Mouse (Mus musculus) liver, embryonic 13.5 days (tissue): Measurements from ENCODE around the gene Syt9. TPM values are rescaled to one million over a fixed set of nuclear protein-coding genes. Genes with fewer than 3 reads are reported as not detected.

Experiments
- ATAC-seq: fragments of 200-750 bp; cut with Nextera tagmentation; 2 replicates; pipeline ENCODE4 v1.8.0; 2017; ENCODE audit warnings: low read depth, mild to moderate bottlenecking, moderate number of reproducible peaks, moderate library complexity
- DNase-seq: peaks from one replicate; pipeline ENCODE4 v3.0.0; 2022
- H3K27ac ChIP-seq: fragments of 300-500 bp; sonication (generic); 2 replicates; pipeline ENCODE4 v1.5.1; 2015; ENCODE audit warnings: moderate library complexity, mild to moderate bottlenecking, inconsistent platforms
- H3K27me3 ChIP-seq: fragments of 300-500 bp; sonication (generic); 2 replicates; pipeline ENCODE4 v1.6.1; 2015; ENCODE audit warnings: mild to moderate bottlenecking, inconsistent platforms
- H3K36me3 ChIP-seq: fragments of 300-500 bp; sonication (generic); 2 replicates; pipeline ENCODE4 v1.6.1; 2015; ENCODE audit warnings: mild to moderate bottlenecking, inconsistent platforms
- H3K4me1 ChIP-seq: fragments of 300-500 bp; sonication (generic); replicated peaks from 2 replicates; pipeline ENCODE4 v1.6.1; 2015; ENCODE audit warnings: inconsistent platforms
- H3K4me2 ChIP-seq: fragments of 300-500 bp; sonication (generic); 2 replicates; pipeline ENCODE4 v1.6.1; 2015; ENCODE audit warnings: inconsistent platforms, mild to moderate bottlenecking, moderate library complexity
- H3K4me3 ChIP-seq: fragments of 300-500 bp; sonication (generic); replicated peaks from 2 replicates; pipeline ENCODE4 v1.5.1; 2015; ENCODE audit warnings: mild to moderate bottlenecking, inconsistent platforms
- H3K9ac ChIP-seq: fragments of 300-500 bp; sonication (generic); 2 replicates; pipeline ENCODE4 v1.6.1; 2015; ENCODE audit warnings: mild to moderate bottlenecking, inconsistent platforms
- H3K9me3 ChIP-seq: fragments of 300-500 bp; sonication (generic); replicated peaks from 2 replicates; pipeline ENCODE4 v1.6.1; 2016; ENCODE audit warnings: inconsistent platforms
- WGBS: fragments of 180-500 bp; shearing (Covaris S2); methylation state at CpG from one replicate; pipeline ENCODE4 v1.1.7; 2015; ENCODE audit not compliant: insufficient replicate concordance; 5-methylcytosine and 5-hydroxymethylcytosine counted together
- polyA plus RNA-seq: library from polyadenylated mRNA; unstranded; fragments of >200 nt; fragmentation: Nextera tagmentation; extraction: Ambion mirVana; gene quantifications from 2 replicates; pipeline ENCODE4 v1.2.1, GENCODE M21; 2015

The Syt9 gene
- polyA plus RNA-seq, 1 experiment from 2014 or later = 0.35 TPM

DNA sequence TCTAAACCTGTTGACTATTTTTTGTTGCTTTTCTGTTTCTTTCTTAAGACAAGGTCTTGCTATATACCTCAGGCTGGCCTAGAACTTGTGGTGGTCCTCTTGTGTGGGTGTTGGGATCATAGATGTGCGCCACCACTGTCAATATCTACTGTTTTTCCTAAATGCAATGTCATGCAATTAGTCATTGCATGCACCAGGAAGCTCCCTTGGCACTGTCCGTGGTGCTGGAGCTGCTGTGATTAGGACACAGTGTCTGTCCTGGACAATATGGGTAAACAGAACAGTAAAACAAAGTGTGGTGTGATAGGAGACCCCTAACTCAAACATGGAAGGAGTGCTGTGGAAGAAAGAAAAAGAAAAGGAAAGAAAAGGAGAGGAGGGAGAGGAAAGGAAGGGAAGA, 22.2 kb downstream of the Syt9 start:
- ATAC-seq (no peak), DNase-seq (no peak)
- H3K4me3 ChIP-seq = no peak overlapping the region
- H3K36me3 ChIP-seq = no peaks in the 10 kb centered on the region
- H3K9ac ChIP-seq = no peak overlapping the region
- no peak overlapping the region for H3K4me2 ChIP-seq
- H3K4me1 ChIP-seq = no peaks in the 10 kb centered on the region
- no peak overlapping the region for H3K27ac ChIP-seq
- H3K9me3 ChIP-seq = no peaks in the 10 kb centered on the region
- no peaks in the 10 kb centered on the region for H3K27me3 ChIP-seq
- 42% methylated on average over 2 of the region's 2 CpGs for whole genome bisulfite sequencing

DNA sequence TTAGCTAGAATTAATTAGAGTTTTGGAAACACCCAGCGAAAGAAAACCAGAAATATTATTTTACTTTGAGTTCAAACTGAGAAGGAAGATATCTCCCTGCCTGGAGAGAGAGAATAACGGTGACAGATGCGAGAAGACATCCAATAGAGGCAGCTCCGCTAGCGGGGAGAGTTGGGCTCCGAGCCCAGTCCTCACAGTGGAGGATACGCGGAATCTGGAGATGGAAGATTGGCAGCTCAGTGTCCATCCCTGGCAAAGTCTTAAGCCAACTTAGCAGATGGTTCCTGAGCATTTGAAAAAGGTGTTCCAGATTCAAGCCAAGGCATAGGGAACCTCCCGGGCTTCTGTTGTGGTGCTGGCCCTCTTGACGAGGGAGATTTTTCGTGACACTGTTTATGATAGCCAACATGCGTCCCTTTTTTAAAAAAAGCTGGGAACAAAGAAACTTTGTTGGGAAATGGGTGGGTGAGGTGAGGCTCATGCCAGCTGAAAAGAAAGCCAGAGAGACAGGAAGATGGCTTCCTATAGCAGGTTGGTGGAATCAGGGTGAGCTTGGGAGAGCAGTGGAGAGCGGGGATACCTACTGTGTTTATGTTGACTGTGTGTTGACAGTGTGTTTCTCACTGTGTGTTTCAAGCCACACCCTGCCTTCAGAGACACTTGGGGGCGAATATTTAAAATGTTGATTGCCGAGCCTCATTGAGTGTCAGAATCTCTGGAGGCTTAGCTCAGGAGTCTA, 29.7 kb downstream of the Syt9 start:
- ATAC-seq (no peak), DNase-seq (no peak)
- whole genome bisulfite sequencing = 71% methylated on average over 15 of the region's 15 CpGs
- Histone ChIP-seq H3K9ac (no peak overlapping the region), H3K4me1 (no peaks in the 10 kb centered on the region), H3K36me3 (no peaks in the 10 kb centered on the region), H3K4me2 (no peak overlapping the region), H3K9me3 (no peaks in the 10 kb centered on the region), H3K27me3 (no peaks in the 10 kb centered on the region), H3K27ac (no peak overlapping the region), H3K4me3 (no peak overlapping the region)

GRCm38 (mm10) chr7:107403261-107403660, 32.7 kb downstream of the Syt9 start:
- Histone ChIP-seq H3K4me1 (no peaks in the 10 kb centered on the region), H3K27ac (no peak overlapping the region), H3K9ac (no peak overlapping the region), H3K27me3 (no peaks in the 10 kb centered on the region), H3K4me3 (no peak overlapping the region), H3K36me3 (no peaks in the 10 kb centered on the region), H3K9me3 (no peaks in the 10 kb centered on the region), H3K4me2 (no peak overlapping the region)
- no peak for DNase-seq
- no peak for ATAC-seq
- WGBS = 75% methylated on average over 3 of the region's 3 CpGs

GRCm38 (mm10) chr7:107414928-107415327, 44.4 kb downstream of the Syt9 start:
- Histone ChIP-seq H3K4me2 (no peak overlapping the region), H3K9me3 (no peaks in the 10 kb centered on the region), H3K27me3 (no peaks in the 10 kb centered on the region), H3K4me1 (no peaks in the 10 kb centered on the region), H3K4me3 (no peak overlapping the region), H3K27ac (no peak overlapping the region), H3K36me3 (no peaks in the 10 kb centered on the region), H3K9ac (no peak overlapping the region)
- WGBS = 65% methylated on average over 6 of the region's 6 CpGs
- no peak for ATAC-seq
- DNase-seq = no peak

DNA sequence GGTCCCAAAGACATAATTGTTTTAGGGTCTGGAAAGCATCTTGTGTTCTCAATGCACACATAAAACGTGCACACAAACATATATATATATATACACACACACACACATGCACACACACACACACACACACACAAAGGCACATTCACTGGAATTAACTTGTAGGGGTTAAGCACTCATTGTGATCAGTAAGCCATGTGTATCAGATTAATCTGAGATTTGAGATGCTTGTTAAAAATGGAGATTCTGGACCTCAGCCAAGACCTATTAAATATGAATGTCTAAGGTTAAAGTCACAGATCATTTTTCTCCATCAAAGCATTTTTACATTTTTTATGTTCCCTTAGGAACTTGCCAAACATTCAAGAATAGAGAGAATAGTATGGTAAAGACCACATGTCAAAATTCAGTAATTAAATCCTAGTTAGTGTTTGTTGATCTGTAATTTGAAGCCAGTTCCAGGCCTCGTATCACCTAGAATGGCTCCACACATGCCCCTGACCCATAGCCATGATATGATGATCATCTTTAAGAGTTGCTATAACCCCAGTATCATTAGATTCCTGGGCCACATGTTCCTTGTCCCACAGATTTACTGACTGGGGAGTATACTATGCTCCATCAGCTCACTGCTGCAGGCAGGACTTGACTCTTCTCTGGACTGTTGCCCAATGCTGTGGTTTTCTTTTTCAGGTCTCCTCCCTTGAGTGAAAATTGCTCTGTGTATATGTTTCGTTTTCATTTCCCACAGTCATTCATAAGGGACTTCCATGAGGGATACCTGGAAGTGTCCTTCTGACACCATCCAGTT, 46.7 kb downstream of the Syt9 start:
- ATAC-seq = no peak
- Histone ChIP-seq H3K4me1 (no peaks in the 10 kb centered on the region), H3K27ac (no peak overlapping the region), H3K9me3 (no peaks in the 10 kb centered on the region), H3K9ac (no peak overlapping the region), H3K4me2 (no peak overlapping the region), H3K27me3 (no peaks in the 10 kb centered on the region), H3K36me3 (no peaks in the 10 kb centered on the region), H3K4me3 (no peak overlapping the region)
- no peak for DNase-seq
- WGBS = 44% methylated on average over 3 of the region's 3 CpGs

GRCm38 (mm10) chr7:107437381-107437780, 66.9 kb downstream of the Syt9 start:
- no peak overlapping the region for H3K27ac ChIP-seq
- H3K4me3 ChIP-seq = no peak overlapping the region
- no peak for ATAC-seq
- no peaks in the 10 kb centered on the region for H3K27me3 ChIP-seq
- H3K9me3 ChIP-seq = no peaks in the 10 kb centered on the region; the same call in 1 of the 2 replicates
- H3K9ac ChIP-seq = no peak overlapping the region
- H3K4me1 ChIP-seq = no peaks in the 10 kb centered on the region
- no peak for DNase-seq
- H3K4me2 ChIP-seq = no peak overlapping the region
- 67% methylated on average over 3 of the region's 3 CpGs for WGBS
- H3K36me3 ChIP-seq = no peaks in the 10 kb centered on the region

DNA sequence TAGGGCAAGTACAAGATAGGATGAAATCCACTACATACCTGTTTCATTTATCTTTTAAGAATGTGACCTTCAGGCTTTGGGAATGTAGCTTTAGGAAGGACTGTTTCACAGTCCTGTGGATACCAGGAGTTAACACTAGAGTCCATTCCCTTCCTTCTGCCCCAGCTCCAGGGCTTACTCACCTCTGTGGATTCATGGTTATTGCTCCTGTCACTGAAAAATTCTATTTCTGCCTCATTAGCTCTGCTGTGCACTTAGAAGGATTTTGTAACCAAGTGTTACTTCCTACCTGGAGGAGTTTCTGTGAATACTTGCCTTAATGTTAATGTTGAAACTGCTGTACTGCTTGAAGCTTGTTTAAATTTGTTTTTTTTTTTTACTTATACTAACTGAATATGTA, 74.1 kb downstream of the Syt9 start:
- Histone ChIP-seq H3K36me3 (no peaks in the 10 kb centered on the region), H3K4me2 (no peak overlapping the region), H3K27ac (no peak overlapping the region), H3K4me3 (no peak overlapping the region), H3K9me3 (no peaks in the 10 kb centered on the region), H3K27me3 (no peaks in the 10 kb centered on the region), H3K4me1 (no peaks in the 10 kb centered on the region), H3K9ac (no peak overlapping the region)
- DNase-seq = no peak
- no peak for ATAC-seq

DNA sequence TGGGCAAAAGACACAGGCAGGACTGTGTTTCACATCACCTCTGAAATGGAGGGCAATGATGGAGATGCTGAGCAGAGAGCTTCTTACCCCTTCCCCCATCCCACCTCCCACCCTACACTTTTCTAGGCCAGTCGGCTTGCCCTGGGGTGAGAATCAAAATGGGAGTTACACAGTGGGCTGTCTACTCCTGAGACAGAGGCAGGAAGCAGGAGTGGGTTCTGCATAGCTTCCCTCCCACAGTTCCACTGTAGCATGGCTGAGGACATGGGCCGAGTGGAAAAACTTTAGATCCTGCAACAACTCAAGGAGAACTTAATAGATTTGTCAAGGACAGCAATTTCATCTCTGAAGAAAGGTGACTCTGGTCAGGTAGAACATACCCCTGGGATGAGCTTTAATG, 84.1 kb downstream of the Syt9 start:
- no peak overlapping the region for H3K4me2 ChIP-seq
- H3K4me1 ChIP-seq = no peaks in the 10 kb centered on the region
- H3K4me3 ChIP-seq = no peak overlapping the region
- DNase-seq = no peak
- H3K27ac ChIP-seq = no peak overlapping the region
- no peaks in the 10 kb centered on the region for H3K9me3 ChIP-seq
- no peak overlapping the region for H3K9ac ChIP-seq
- no peak for ATAC-seq
- WGBS = 51% methylated on average over 2 of the region's 2 CpGs
- H3K36me3 ChIP-seq = no peaks in the 10 kb centered on the region
- H3K27me3 ChIP-seq = no peaks in the 10 kb centered on the region

- Histone ChIP-seq H3K9me3 (no peaks in the 10 kb centered on the region), H3K27me3 (no peaks in the 10 kb centered on the region), H3K4me3 (no peak overlapping the region), H3K27ac (no peak overlapping the region), H3K9ac (no peak overlapping the region), H3K4me1 (no peaks in the 10 kb centered on the region), H3K4me2 (no peak overlapping the region), H3K36me3 (no peaks in the 10 kb centered on the region)
- ATAC-seq (no peak), DNase-seq (no peak)
- WGBS = 51% methylated on average over 5 of the region's 5 CpGs
Measured at GRCm38 (mm10) chr7:107455118-107455521, 84.6 kb downstream of the Syt9 start.

DNA sequence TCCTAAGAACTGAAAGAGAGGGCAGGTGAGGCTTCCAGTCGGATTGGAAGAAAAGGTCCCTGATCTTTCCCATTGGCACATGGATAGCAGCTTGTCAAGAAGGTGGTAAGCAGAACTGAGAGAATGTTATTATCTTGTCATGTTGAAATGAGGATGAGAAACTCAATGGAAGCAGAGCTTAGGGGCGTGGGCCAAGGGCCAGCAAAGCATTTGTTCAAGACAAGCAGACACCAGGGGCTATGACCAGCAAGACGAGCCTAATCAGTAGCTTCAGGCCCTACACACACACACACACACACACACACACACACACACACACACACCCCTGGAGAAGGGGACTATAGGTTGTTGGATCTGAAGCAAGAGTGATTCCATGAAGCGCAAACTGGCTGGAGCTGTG, 90.6 kb downstream of the Syt9 start:
- WGBS = 51% methylated on average over 4 of the region's 4 CpGs
- no peaks in the 10 kb centered on the region for H3K9me3 ChIP-seq
- ATAC-seq (no peak), DNase-seq (no peak)
- H3K4me2 ChIP-seq = no peak overlapping the region
- H3K4me3 ChIP-seq = no peak overlapping the region
- H3K36me3 ChIP-seq = no peaks in the 10 kb centered on the region
- H3K9ac ChIP-seq = no peak overlapping the region
- H3K27me3 ChIP-seq = no peaks in the 10 kb centered on the region
- no peaks in the 10 kb centered on the region for H3K4me1 ChIP-seq
- no peak overlapping the region for H3K27ac ChIP-seq

- no peaks in the 10 kb centered on the region for H3K4me1 ChIP-seq
- H3K4me2 ChIP-seq = no peak overlapping the region
- WGBS = 31% methylated on average over 1 of the region's 1 CpGs
- H3K9me3 ChIP-seq = no peaks in the 10 kb centered on the region
- H3K27ac ChIP-seq = no peak overlapping the region
- H3K9ac ChIP-seq = no peak overlapping the region
- H3K4me3 ChIP-seq = no peak overlapping the region
- no peaks in the 10 kb centered on the region for H3K27me3 ChIP-seq
- ATAC-seq (no peak), DNase-seq (no peak)
- no peaks in the 10 kb centered on the region for H3K36me3 ChIP-seq
Measured at GRCm38 (mm10) chr7:107461699-107462440, 91.3 kb downstream of the Syt9 start.
